Mouse (Mus musculus) embryo, embryonic 11 days (tissue): ENCODE results near the gene B3gnt7.

Source experiments
- DNase-seq: peaks from one replicate; pipeline ENCODE4 v3.0.0-alpha.2; 2015

B3gnt7 gene

GRCm38 (mm10) chr1:86345956-86346355 is 43.3 kb downstream of the B3gnt7 start:
- DNase-seq: no peak

- no peak for DNase-seq
Measured at GRCm38 (mm10) chr1:86346851-86347715, 44.5 kb downstream of the B3gnt7 start.

GRCm38 (mm10) chr1:86347716-86348045 is 45.0 kb downstream of the B3gnt7 start:
- DNase-seq: no peak

- no peak for DNase-seq
Measured at GRCm38 (mm10) chr1:86348083-86348482, 45.5 kb downstream of the B3gnt7 start.

GRCm38 (mm10) chr1:86348801-86349200 is 46.2 kb downstream of the B3gnt7 start:
- no peak for DNase-seq

- no peak for DNase-seq
Measured at GRCm38 (mm10) chr1:86349201-86349600, 46.6 kb downstream of the B3gnt7 start.

GRCm38 (mm10) chr1:86349696-86350095 is 47.1 kb downstream of the B3gnt7 start:
- DNase-seq: no peak

- DNase-seq: no peak
Measured at GRCm38 (mm10) chr1:86350576-86350975, 47.9 kb downstream of the B3gnt7 start.

GRCm38 (mm10) chr1:86354186-86354585 is 51.6 kb downstream of the B3gnt7 start:
- DNase-seq: no peak
